Mouse (Mus musculus) CH12.LX (cell line): ENCODE data around the gene Cd40.

Source experiments
- BHLHE40 ChIP-seq: IDR thresholded peaks from 2 replicates; pipeline ENCODE4 v1.6.1; 2011; ENCODE audit warnings: mild to moderate bottlenecking, low read depth, low read length, improper control_type of control experiment
- CTCF ChIP-seq, 2 experiments: IDR thresholded peaks in 1 of 2; conservative IDR thresholded peaks in 1 of 2; 2 replicates each; pipeline ENCODE4 v1.5.1; 2011 to 2012; ENCODE audit warnings: low read depth in 2 of 2, low read length in 2 of 2, improper control_type of control experiment in 1 of 2, inconsistent platforms in 1 of 2, mild to moderate bottlenecking in 1 of 2, moderate library complexity in 1 of 2
- ZKSCAN1 ChIP-seq: IDR thresholded peaks from 2 replicates; pipeline ENCODE4 v1.6.1; 2012; ENCODE audit warnings: low read depth, inconsistent platforms, low read length, improper control_type of control experiment, borderline replicate concordance

GRCm38 (mm10) chr2:165074081-165074884 lies 18.9 kb downstream of the Cd40 start:
- no peak for TF ChIP-seq ZKSCAN1
- no peak for TF ChIP-seq BHLHE40
- no peak for TF ChIP-seq CTCF (conservative IDR thresholded peaks at IDR 0.05 in 1 of 2, IDR thresholded peaks at IDR 0.05 in 1 of 2; ENCODE audit: low read depth in 2 of 2, low read length in 2 of 2)
